Mouse (Mus musculus) erythroblast, embryonic 14.5 days (primary cell): ENCODE data around the gene Olfr649. TPM values are rescaled to one million over a fixed set of nuclear protein-coding genes. Genes with fewer than 3 reads are reported as not detected.

ENCODE experiments used
- H3K27me3 ChIP-seq: 2 replicates; pipeline ENCODE4 v1.6.1; 2012; ENCODE audit warnings: inconsistent platforms; ENCODE audit not compliant: control insufficient read depth
- H3K36me3 ChIP-seq: 2 replicates; pipeline ENCODE4 v1.6.1; 2012; ENCODE audit warnings: mild to moderate bottlenecking, inconsistent platforms; ENCODE audit not compliant: control insufficient read depth
- H3K4me1 ChIP-seq: 2 replicates; pipeline ENCODE4 v1.6.1; 2012; ENCODE audit warnings: inconsistent platforms; ENCODE audit not compliant: control insufficient read depth
- H3K4me3 ChIP-seq: replicated peaks from 2 replicates; pipeline ENCODE3; 2012; ENCODE audit warnings: moderate library complexity, mild to moderate bottlenecking, inconsistent platforms
- H3K9me3 ChIP-seq: 2 replicates; pipeline ENCODE4 v1.6.1; 2012; ENCODE audit warnings: low read length, inconsistent platforms, mixed read lengths; ENCODE audit not compliant: control insufficient read depth
- GATA1 ChIP-seq: IDR thresholded peaks from 2 replicates; pipeline ENCODE4 v1.6.1; 2012; ENCODE audit warnings: low read length, inconsistent platforms, mixed read lengths
- TAL1 ChIP-seq: IDR thresholded peaks from 3 replicates; pipeline ENCODE4 v1.6.1; 2012; ENCODE audit warnings: low read length, inconsistent platforms, mixed read lengths
- polyA plus RNA-seq: library from polyadenylated mRNA; stranded (reverse); fragments of >175 nt; gene quantifications from 2 replicates; pipeline ENCODE4 v1.2.3, GENCODE M21; 2012

Gene Olfr649
- polyA plus RNA-seq, 1 experiment: not detected

GRCm38 (mm10) chr7:104199822-104200221 lies 4.0 kb upstream of the Olfr649 start:
- TF ChIP-seq TAL1: no peak
- no peak for TF ChIP-seq GATA1
- Histone ChIP-seq H3K4me3 (no peak overlapping the region), H3K36me3 (no peaks in the 10 kb centered on the region), H3K4me1 (no peaks in the 10 kb centered on the region), H3K27me3 (no peaks in the 10 kb centered on the region), H3K9me3 (no peaks in the 10 kb centered on the region)

- no peak for TF ChIP-seq TAL1
- no peak for TF ChIP-seq GATA1
- no peaks in the 10 kb centered on the region for H3K27me3 ChIP-seq
- H3K4me1 ChIP-seq: no peaks in the 10 kb centered on the region
- H3K9me3 ChIP-seq: no peaks in the 10 kb centered on the region
- no peak overlapping the region for H3K4me3 ChIP-seq
- H3K36me3 ChIP-seq: no peaks in the 10 kb centered on the region
These were observed 4.5 kb downstream of the Olfr649 start for GRCm38 (mm10) chr7:104191275-104191674.

GRCm38 (mm10) chr7:104183292-104183691 lies 12.5 kb downstream of the Olfr649 start, which contains the start of gene Olfr648:
Olfr648 (minus strand) TSS chr7:104183392.
- no peaks in the 10 kb centered on the region for H3K36me3 ChIP-seq
- H3K27me3 ChIP-seq: no peaks in the 10 kb centered on the region
- H3K4me1 ChIP-seq: no peaks in the 10 kb centered on the region
- H3K9me3 ChIP-seq: no peaks in the 10 kb centered on the region
- no peak for TF ChIP-seq TAL1
- TF ChIP-seq GATA1: no peak
- H3K4me3 ChIP-seq: no peak within 1 kb of the TSS

GRCm38 (mm10) chr7:104179074-104179473 lies 16.7 kb downstream of the Olfr649 start:
- no peaks in the 10 kb centered on the region for H3K4me1 ChIP-seq
- TF ChIP-seq TAL1 (no peak), GATA1 (no peak)
- H3K9me3 ChIP-seq: no peaks in the 10 kb centered on the region
- H3K36me3 ChIP-seq: no peaks in the 10 kb centered on the region
- no peak overlapping the region for H3K4me3 ChIP-seq
- no peaks in the 10 kb centered on the region for H3K27me3 ChIP-seq

GRCm38 (mm10) chr7:104178422-104179054 lies 17.2 kb downstream of the Olfr649 start:
- no peaks in the 10 kb centered on the region for H3K27me3 ChIP-seq

GRCm38 (mm10) chr7:104175085-104175484 lies 20.7 kb downstream of the Olfr649 start:
- Histone ChIP-seq H3K27me3 (no peaks in the 10 kb centered on the region), H3K9me3 (no peaks in the 10 kb centered on the region), H3K4me1 (no peaks in the 10 kb centered on the region), H3K36me3 (no peaks in the 10 kb centered on the region), H3K4me3 (no peak overlapping the region)
- no peak for TF ChIP-seq GATA1
- TF ChIP-seq TAL1: no peak

More at GRCm38 (mm10) chr7:104178422-104179054, 17.2 kb downstream of the Olfr649 start:
- Histone ChIP-seq H3K4me3 (no peak overlapping the region), H3K9me3 (no peaks in the 10 kb centered on the region), H3K36me3 (no peaks in the 10 kb centered on the region), H3K4me1 (no peaks in the 10 kb centered on the region)
- no peak for TF ChIP-seq GATA1
- TF ChIP-seq TAL1: no peak

GRCm38 (mm10) chr7:104169634-104170204 lies 26.1 kb downstream of the Olfr649 start:
- Histone ChIP-seq H3K27me3 (no peaks in the 10 kb centered on the region), H3K9me3 (no peaks in the 10 kb centered on the region), H3K4me1 (no peaks in the 10 kb centered on the region), H3K4me3 (no peak overlapping the region), H3K36me3 (no peaks in the 10 kb centered on the region)
- TF ChIP-seq GATA1: no peak
- TF ChIP-seq TAL1: no peak

GRCm38 (mm10) chr7:104167105-104167504 lies 28.7 kb downstream of the Olfr649 start:
- Histone ChIP-seq H3K4me3 (no peak overlapping the region), H3K36me3 (no peaks in the 10 kb centered on the region), H3K9me3 (no peaks in the 10 kb centered on the region), H3K4me1 (no peaks in the 10 kb centered on the region), H3K27me3 (no peaks in the 10 kb centered on the region)
- TF ChIP-seq TAL1 (no peak), GATA1 (no peak)

- H3K9me3 ChIP-seq: no peaks in the 10 kb centered on the region
These were observed 45.3 kb downstream of the Olfr649 start, which contains the start of gene Ubqlnl for GRCm38 (mm10) chr7:104150456-104150855. Ubqlnl (minus strand) TSS chr7:104150556.

More at GRCm38 (mm10) chr7:104150456-104150855, 45.3 kb downstream of the Olfr649 start, which contains the start of gene Ubqlnl:
- Histone ChIP-seq H3K4me1 (no peaks in the 10 kb centered on the region), H3K36me3 (no peaks in the 10 kb centered on the region), H3K4me3 (no peak within 1 kb of the TSS), H3K27me3 (no peaks in the 10 kb centered on the region)
- TF ChIP-seq TAL1 (no peak), GATA1 (no peak)
